Mouse (Mus musculus): ENCODE measurements at regions not wholly inside any gene's neighbourhood (a gene's known extent, or its start where the extent isn't known, plus 50 kb on each side); places are given as distances from the start of the nearest gene placed in this dataset.
A peak's percentile ranks its signal among the peaks of the same experiment; 100 is the strongest.

GRCm38 (mm10) chrX:159144674-159145073 is 65.4 kb upstream of the Rps6ka3 start:
- Histone ChIP-seq H3K27ac (replicated peaks; ENCODE audit: insufficient read depth, low read depth, low read length) (no peak overlapping the region), H3K79me2 (ENCODE audit: control insufficient read depth, insufficient read depth, low read length) (no peaks in the 10 kb centered on the region), H3K9ac (ENCODE audit: low read depth, low read length) (no peak overlapping the region), H3K4me1 (ENCODE audit: control insufficient read depth, insufficient read depth, low read length) (no peaks in the 10 kb centered on the region), H3K36me3 (ENCODE audit: control insufficient read depth, insufficient read depth, low read length) (no peaks in the 10 kb centered on the region), H3K4me3 (ENCODE audit: insufficient read depth, low read depth, low read length) (no peak overlapping the region), H3K27me3 (ENCODE audit: control insufficient read depth, insufficient read depth, low read length) (no peaks in the 10 kb centered on the region)
- TF ChIP-seq POLR2A (IDR thresholded peaks at IDR 0.05; ENCODE audit: extremely low read depth, insufficient read depth, low read length) (no peak), CTCF (IDR thresholded peaks at IDR 0.05; ENCODE audit: low read depth, low read length) (no peak)
- 68% methylated on average over 3 of the region's 3 CpGs for WGBS
- peak; percentile 27 for DNase-seq (ENCODE audit: extremely low read depth, low read depth, low spot score)

GRCm38 (mm10) chrX:159145212-159145611 is 64.9 kb upstream of the Rps6ka3 start:
- 65% methylated on average over 4 of the region's 4 CpGs for WGBS
- no peaks in the 10 kb centered on the region for H3K27me3 ChIP-seq (ENCODE audit: control insufficient read depth, insufficient read depth, low read length)

GRCm38 (mm10) chrX:159155786-159156185 is 54.3 kb upstream of the Rps6ka3 start:
- no peak for DNase-seq (ENCODE audit: extremely low read depth, low read depth, low spot score)
- 28% methylated on average over 5 of the region's 5 CpGs for WGBS

More at GRCm38 (mm10) chrX:159145212-159145611, 64.9 kb upstream of the Rps6ka3 start:
- H3K79me2 ChIP-seq (ENCODE audit: control insufficient read depth, insufficient read depth, low read length): no peaks in the 10 kb centered on the region
- no peaks in the 10 kb centered on the region for H3K36me3 ChIP-seq (ENCODE audit: control insufficient read depth, insufficient read depth, low read length)
- TF ChIP-seq CTCF (IDR thresholded peaks at IDR 0.05; ENCODE audit: low read depth, low read length) (no peak), POLR2A (IDR thresholded peaks at IDR 0.05; ENCODE audit: extremely low read depth, insufficient read depth, low read length) (no peak)
- no peak overlapping the region for H3K4me3 ChIP-seq (ENCODE audit: insufficient read depth, low read depth, low read length)
- H3K27ac ChIP-seq (replicated peaks; ENCODE audit: insufficient read depth, low read depth, low read length): no peak overlapping the region
- H3K9ac ChIP-seq (ENCODE audit: low read depth, low read length): no peak overlapping the region
- DNase-seq (ENCODE audit: extremely low read depth, low read depth, low spot score): no peak
- no peaks in the 10 kb centered on the region for H3K4me1 ChIP-seq (ENCODE audit: control insufficient read depth, insufficient read depth, low read length)

GRCm38 (mm10) chrX:159156976-159157375 is 53.1 kb upstream of the Rps6ka3 start:
- TF ChIP-seq CTCF (IDR thresholded peaks at IDR 0.05; ENCODE audit: low read depth, low read length): no peak
- TF ChIP-seq POLR2A (IDR thresholded peaks at IDR 0.05; ENCODE audit: extremely low read depth, insufficient read depth, low read length): no peak
- Histone ChIP-seq H3K79me2 (ENCODE audit: control insufficient read depth, insufficient read depth, low read length) (no peaks in the 10 kb centered on the region), H3K9ac (ENCODE audit: low read depth, low read length) (no peak overlapping the region), H3K4me1 (ENCODE audit: control insufficient read depth, insufficient read depth, low read length) (no peaks in the 10 kb centered on the region), H3K27me3 (ENCODE audit: control insufficient read depth, insufficient read depth, low read length) (no peaks in the 10 kb centered on the region), H3K36me3 (ENCODE audit: control insufficient read depth, insufficient read depth, low read length) (no peaks in the 10 kb centered on the region), H3K4me3 (ENCODE audit: insufficient read depth, low read depth, low read length) (no peak overlapping the region), H3K27ac (replicated peaks; ENCODE audit: insufficient read depth, low read depth, low read length) (no peak overlapping the region)
- no peak for DNase-seq (ENCODE audit: extremely low read depth, low read depth, low spot score)
- 57% methylated on average over 4 of the region's 4 CpGs for WGBS

More at GRCm38 (mm10) chrX:159155786-159156185, 54.3 kb upstream of the Rps6ka3 start:
- H3K27me3 ChIP-seq (ENCODE audit: control insufficient read depth, insufficient read depth, low read length): no peaks in the 10 kb centered on the region
- no peak for TF ChIP-seq CTCF (IDR thresholded peaks at IDR 0.05; ENCODE audit: low read depth, low read length)
- no peak for TF ChIP-seq POLR2A (IDR thresholded peaks at IDR 0.05; ENCODE audit: extremely low read depth, insufficient read depth, low read length)
- H3K79me2 ChIP-seq (ENCODE audit: control insufficient read depth, insufficient read depth, low read length): no peaks in the 10 kb centered on the region
- no peak overlapping the region for H3K4me3 ChIP-seq (ENCODE audit: insufficient read depth, low read depth, low read length)
- H3K4me1 ChIP-seq (ENCODE audit: control insufficient read depth, insufficient read depth, low read length): no peaks in the 10 kb centered on the region
- no peak overlapping the region for H3K9ac ChIP-seq (ENCODE audit: low read depth, low read length)
- no peaks in the 10 kb centered on the region for H3K36me3 ChIP-seq (ENCODE audit: control insufficient read depth, insufficient read depth, low read length)
- no peak overlapping the region for H3K27ac ChIP-seq (replicated peaks; ENCODE audit: insufficient read depth, low read depth, low read length)

- Histone ChIP-seq H3K36me3 (ENCODE audit: control insufficient read depth, insufficient read depth, low read length) (no peaks in the 10 kb centered on the region), H3K9ac (ENCODE audit: low read depth, low read length) (no peak overlapping the region), H3K27me3 (ENCODE audit: control insufficient read depth, insufficient read depth, low read length) (no peaks in the 10 kb centered on the region), H3K79me2 (ENCODE audit: control insufficient read depth, insufficient read depth, low read length) (no peaks in the 10 kb centered on the region), H3K27ac (replicated peaks; ENCODE audit: insufficient read depth, low read depth, low read length) (no peak overlapping the region), H3K4me1 (ENCODE audit: control insufficient read depth, insufficient read depth, low read length) (no peaks in the 10 kb centered on the region), H3K4me3 (ENCODE audit: insufficient read depth, low read depth, low read length) (no peak overlapping the region)
- DNase-seq (ENCODE audit: extremely low read depth, low read depth, low spot score): no peak
- TF ChIP-seq CTCF (IDR thresholded peaks at IDR 0.05; ENCODE audit: low read depth, low read length) (no peak), POLR2A (IDR thresholded peaks at IDR 0.05; ENCODE audit: extremely low read depth, insufficient read depth, low read length) (no peak)
- 86% methylated on average over 2 of the region's 2 CpGs for WGBS
These were observed 50.4 kb upstream of the Rps6ka3 start for GRCm38 (mm10) chrX:159159727-159160126.
